Mouse (Mus musculus) forebrain, postnatal 0 days (tissue): ENCODE measurements around the gene Ctnnd2. TPM values are rescaled to one million over a fixed set of nuclear protein-coding genes. Genes with fewer than 3 reads are reported as not detected.

Experiments used
- ATAC-seq: fragments of 200-750 bp; cut with Nextera tagmentation; 2 replicates; pipeline ENCODE4 v1.8.0; 2017; ENCODE audit warnings: mild to moderate bottlenecking, moderate library complexity
- DNase-seq: peaks from one replicate; pipeline ENCODE4 v3.0.0-alpha.2; 2015
- H3K27ac ChIP-seq: fragments of 300-500 bp; sonication (generic); 2 replicates; pipeline ENCODE4 v1.5.1; 2014; ENCODE audit warnings: low read depth, mild to moderate bottlenecking, antibody characterized with exemption, low read length, moderate library complexity, mixed read lengths
- H3K27me3 ChIP-seq: fragments of 300-500 bp; sonication (generic); 2 replicates; pipeline ENCODE4 v1.6.1; 2014; ENCODE audit warnings: mild to moderate bottlenecking, low read length, mixed read lengths; ENCODE audit not compliant: insufficient read depth
- H3K36me3 ChIP-seq: fragments of 300-500 bp; sonication (generic); 2 replicates; pipeline ENCODE4 v1.6.1; 2014; ENCODE audit warnings: mild to moderate bottlenecking, moderate library complexity; ENCODE audit not compliant: insufficient read depth
- H3K4me1 ChIP-seq: fragments of 300-500 bp; sonication (generic); 2 replicates; pipeline ENCODE4 v1.6.1; 2014; ENCODE audit warnings: antibody characterized with exemption; ENCODE audit not compliant: insufficient read depth
- H3K4me2 ChIP-seq: fragments of 300-500 bp; sonication (generic); 2 replicates; pipeline ENCODE4 v1.6.1; 2014; ENCODE audit warnings: low read depth, mild to moderate bottlenecking, moderate library complexity
- H3K4me3 ChIP-seq: fragments of 300-500 bp; sonication (generic); 2 replicates; pipeline ENCODE4 v1.5.1; 2014; ENCODE audit warnings: low read depth, low read length, mixed read lengths
- H3K9ac ChIP-seq: fragments of 300-500 bp; sonication (generic); 2 replicates; pipeline ENCODE4 v1.6.1; 2014; ENCODE audit warnings: mild to moderate bottlenecking
- H3K9me3 ChIP-seq: fragments of 300-500 bp; sonication (generic); 2 replicates; pipeline ENCODE4 v1.6.1; 2016; ENCODE audit warnings: low read length
- CTCF ChIP-seq: sonication (generic); IDR thresholded peaks from 2 replicates; pipeline ENCODE4 v1.5.1; 2016; ENCODE audit warnings: antibody characterized with exemption, control low read depth, low read depth
- WGBS: fragments of 180-500 bp; shearing (Covaris S2); extraction: QIAGEN DNeasy Blood & Tissue Kit; methylation state at CpG from one replicate; pipeline ENCODE4 v1.1.7; 2014; 5-methylcytosine and 5-hydroxymethylcytosine counted together
- polyA plus RNA-seq: library from polyadenylated mRNA; unstranded; fragments of >200 nt; fragmentation: Nextera tagmentation; extraction: Ambion mirVana; gene quantifications from 2 replicates; pipeline ENCODE4 v1.2.1, GENCODE M21; 2015
- total RNA-seq: library from RNA; depleted of rRNA; stranded (reverse); fragments of >200 nt; gene quantifications from 2 replicates; pipeline ENCODE4 v1.2.3, GENCODE M21; 2014

Ctnnd2 gene
- total and polyA plus RNA-seq, 2 experiments from 2014 or later, result 73.6 to 130 TPM

GRCm38 (mm10) chr15:30795723-30796122, 623.3 kb downstream of the Ctnnd2 start:
- Histone ChIP-seq H3K27me3 (no peaks in the 10 kb centered on the region), H3K4me1 (no peaks in the 10 kb centered on the region), H3K27ac (no peak overlapping the region), H3K4me3 (no peak overlapping the region), H3K9ac (no peak overlapping the region), H3K4me2 (no peak overlapping the region), H3K9me3 (no peaks in the 10 kb centered on the region), H3K36me3 (no peaks in the 10 kb centered on the region)
- WGBS, result 77% methylated on average over 3 of the region's 3 CpGs
- TF ChIP-seq CTCF, result no peak
- DNase-seq (no peak), ATAC-seq (no peak)

GRCm38 (mm10) chr15:30827424-30828263, 655.3 kb downstream of the Ctnnd2 start:
- no peak overlapping the region for H3K4me3 ChIP-seq
- no peaks in the 10 kb centered on the region for H3K9me3 ChIP-seq
- DNase-seq, result peak; percentile 34
- H3K27ac ChIP-seq, result peak overlapping the region; percentile 42; the same call in 1 of the 2 replicates
- H3K4me2 ChIP-seq, result no peak overlapping the region
- TF ChIP-seq CTCF, result 0 out of 2 replicates have a peak, but pooled peaks have one; percentile 6
- peaks cover 3% of the 10 kb centered on the region; the same call in 1 of the 2 replicates for H3K36me3 ChIP-seq
- no peaks in the 10 kb centered on the region for H3K27me3 ChIP-seq
- 0 out of 2 replicates have a peak, but pooled peaks cover 2% of the 10 kb centered on the region for H3K4me1 ChIP-seq
- peak; percentile 71 for ATAC-seq
- no peak overlapping the region for H3K9ac ChIP-seq
- WGBS, result 58% methylated on average over 17 of the region's 17 CpGs

- Histone ChIP-seq H3K4me3 (no peak overlapping the region), H3K27ac (no peak overlapping the region), H3K4me2 (no peak overlapping the region), H3K9me3 (no peaks in the 10 kb centered on the region), H3K27me3 (no peaks in the 10 kb centered on the region), H3K9ac (no peak overlapping the region), H3K4me1 (no peaks in the 10 kb centered on the region), H3K36me3 (no peaks in the 10 kb centered on the region)
- 26% methylated on average over 17 of the region's 17 CpGs for WGBS
- TF ChIP-seq CTCF, result no peak
- DNase-seq (no peak), ATAC-seq (no peak)
These were observed 685.1 kb downstream of the Ctnnd2 start for GRCm38 (mm10) chr15:30857277-30858176.

DNA sequence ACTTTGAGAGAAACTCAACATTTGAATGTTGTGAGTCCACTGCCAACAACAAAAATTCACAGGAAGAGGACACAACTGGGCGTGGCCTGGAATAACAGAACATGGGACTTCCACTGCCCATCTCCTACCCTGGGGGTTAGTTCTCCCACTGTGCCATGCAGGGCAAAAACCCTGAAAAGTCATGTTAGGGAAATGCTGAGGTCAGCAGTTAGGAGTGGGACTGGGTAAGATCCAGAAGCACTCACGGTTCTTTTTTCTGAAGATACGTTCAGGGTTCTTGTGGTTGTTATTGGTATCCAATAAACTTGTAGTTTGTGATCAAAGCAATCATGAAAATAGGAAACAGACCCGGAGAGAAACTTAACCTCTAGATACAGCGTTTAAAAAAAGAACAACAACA, 695.0 kb downstream of the Ctnnd2 start:
- no peak overlapping the region for H3K27ac ChIP-seq
- no peak for DNase-seq
- 94% methylated on average over 5 of the region's 5 CpGs for WGBS

DNA sequence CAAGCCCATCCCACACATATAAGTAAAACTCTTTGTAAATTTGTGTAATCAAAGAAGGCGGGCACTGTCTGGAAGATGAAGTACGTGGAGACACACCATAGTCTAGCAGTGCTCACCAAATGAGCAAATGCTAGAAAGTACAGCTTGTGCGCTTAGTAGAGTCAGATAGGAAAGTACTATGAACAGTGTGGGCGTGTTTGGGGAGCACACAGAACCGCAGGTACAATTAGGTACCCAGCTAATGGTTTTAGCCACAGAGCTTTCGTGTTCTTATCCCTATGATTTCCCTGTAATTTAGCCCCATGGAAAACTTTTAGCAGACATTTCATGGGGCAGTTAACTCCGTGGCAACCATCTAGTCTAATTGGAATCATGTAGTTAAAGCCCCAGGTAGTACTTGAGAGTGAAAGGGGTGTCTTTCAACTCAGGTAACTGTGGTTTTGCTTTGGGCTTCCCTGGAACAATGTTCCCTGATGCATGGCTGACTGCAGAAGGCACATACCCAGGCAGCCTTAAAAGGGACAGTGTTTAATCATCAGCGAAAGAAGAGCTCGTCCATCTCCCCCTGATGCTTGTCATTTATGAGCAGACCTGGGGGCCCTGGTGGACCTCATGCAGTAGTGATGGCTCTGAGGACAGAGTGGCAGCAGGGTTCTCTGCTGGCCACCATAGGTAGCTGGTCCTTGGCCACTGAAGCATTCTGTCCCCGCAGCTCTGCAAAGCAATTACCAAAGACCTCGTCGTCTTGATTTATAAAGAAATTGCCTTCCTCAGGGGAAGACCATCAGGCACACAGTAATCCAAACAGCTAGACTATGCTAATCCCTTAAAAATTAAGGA, 697.5 kb downstream of the Ctnnd2 start:
- no peak for DNase-seq
- no peaks in the 10 kb centered on the region for H3K4me1 ChIP-seq
- no peaks in the 10 kb centered on the region for H3K27me3 ChIP-seq
- 78% methylated on average over 12 of the region's 12 CpGs for WGBS
- no peak overlapping the region for H3K9ac ChIP-seq
- no peak overlapping the region for H3K4me2 ChIP-seq
- H3K4me3 ChIP-seq, result no peak overlapping the region
- ATAC-seq, result no peak
- TF ChIP-seq CTCF, result no peak
- H3K9me3 ChIP-seq, result no peaks in the 10 kb centered on the region
- H3K27ac ChIP-seq, result no peak overlapping the region
- H3K36me3 ChIP-seq, result no peaks in the 10 kb centered on the region

More for the DNA sequence above, 695.0 kb downstream of the Ctnnd2 start:
- TF ChIP-seq CTCF, result no peak
- Histone ChIP-seq H3K4me3 (no peak overlapping the region), H3K36me3 (no peaks in the 10 kb centered on the region), H3K9me3 (no peaks in the 10 kb centered on the region), H3K4me1 (no peaks in the 10 kb centered on the region), H3K4me2 (no peak overlapping the region), H3K9ac (no peak overlapping the region), H3K27me3 (no peaks in the 10 kb centered on the region)
- no peak for ATAC-seq

DNA sequence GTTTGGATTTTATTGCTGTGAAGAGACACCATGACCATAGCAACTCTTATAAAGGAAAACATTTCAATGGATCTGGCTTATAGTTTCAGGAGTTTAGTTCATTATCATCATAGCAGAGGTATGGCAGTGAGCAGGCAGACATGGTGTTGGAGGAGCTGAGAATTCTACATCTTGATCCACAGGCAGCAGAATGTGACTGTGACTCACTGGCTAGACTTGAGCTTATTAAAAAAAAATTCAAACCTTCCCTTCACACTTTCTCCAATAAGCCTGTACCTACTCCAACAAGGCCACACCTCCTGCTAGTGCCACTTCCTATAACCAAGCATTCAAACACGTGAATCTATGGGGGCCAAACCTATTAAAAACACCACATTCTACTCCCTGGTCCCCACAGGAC, 703.1 kb downstream of the Ctnnd2 start:
- Histone ChIP-seq H3K4me2 (no peak overlapping the region), H3K4me1 (no peaks in the 10 kb centered on the region), H3K27ac (no peak overlapping the region), H3K4me3 (no peak overlapping the region), H3K27me3 (no peaks in the 10 kb centered on the region), H3K9ac (no peak overlapping the region), H3K36me3 (no peaks in the 10 kb centered on the region), H3K9me3 (no peaks in the 10 kb centered on the region)
- no peak for ATAC-seq
- DNase-seq, result no peak
- no peak for TF ChIP-seq CTCF
- WGBS, result 79% methylated on average over 1 of the region's 1 CpGs
